Mouse (Mus musculus): Measurements from ENCODE around the gene Lce3d.

The Lce3d gene

DNA sequence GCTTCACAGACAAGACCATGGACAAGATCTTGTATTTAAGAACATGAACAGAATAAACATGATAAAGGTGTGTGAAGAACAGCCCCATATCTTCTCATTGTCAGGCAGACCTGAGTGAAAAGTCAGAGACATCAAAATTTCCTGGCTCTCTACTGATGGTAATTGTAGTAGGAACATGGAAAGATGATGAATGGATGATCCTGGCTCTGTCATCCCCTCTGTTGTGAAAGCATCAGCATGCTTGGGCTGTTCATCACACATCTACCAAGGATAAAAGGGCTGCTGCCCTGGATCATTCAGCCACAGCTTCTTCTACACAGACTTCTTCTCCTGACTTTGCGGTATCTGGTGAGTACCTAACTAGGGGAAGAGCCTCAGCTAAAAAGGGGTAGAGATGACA, at the start of gene Lce3d:
TSS of gene Lce3d (plus strand) at position 301 of the 400 bp plus-strand sequence.
- no peak for DNase-seq

GRCm38 (mm10) chr3:92907571-92907970, 49.6 kb upstream of the Lce3d start:
- no peak for DNase-seq

DNA sequence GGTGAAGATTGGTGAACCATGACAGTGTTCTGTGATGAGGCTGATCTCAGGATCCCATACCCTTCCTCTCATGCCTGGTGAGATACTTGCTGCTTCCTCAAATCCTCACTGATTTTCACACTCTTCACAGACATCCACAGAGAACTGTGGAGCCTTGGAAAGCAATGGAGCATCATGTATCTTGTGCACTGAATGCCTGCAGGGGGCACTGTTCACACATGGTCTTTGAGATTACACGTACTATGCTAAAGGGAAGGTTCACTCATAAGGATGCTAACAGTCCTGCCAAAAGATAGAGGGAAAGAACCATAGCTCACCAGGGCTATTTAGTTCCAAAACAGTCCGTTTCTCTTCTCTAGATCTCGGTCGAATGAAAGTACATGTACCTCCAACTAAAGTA, 36.8 kb upstream of the Lce3d start:
- no peak for DNase-seq

DNA sequence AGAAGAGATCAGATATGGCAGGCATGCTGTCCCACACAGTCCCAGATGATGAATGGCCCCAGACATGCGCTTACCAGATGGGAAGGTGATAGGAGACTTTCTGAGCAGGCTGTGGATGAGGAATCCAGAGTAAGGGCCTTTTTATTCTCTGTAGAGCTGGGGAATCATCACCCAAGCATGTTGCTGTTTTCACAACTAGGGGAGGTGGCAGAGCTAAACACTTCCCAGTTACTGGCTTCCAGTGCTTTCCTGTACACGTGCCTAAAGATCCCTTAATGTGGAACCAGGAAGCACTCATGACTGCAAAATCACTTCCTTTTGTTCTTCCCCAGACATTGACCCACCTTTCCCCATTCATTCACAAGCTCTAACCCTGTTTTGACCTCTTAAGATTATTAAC, 31.1 kb upstream of the Lce3d start, which contains the start of gene Lce3a:
TSS of gene Lce3a (minus strand) at position 101 of the 400 bp plus-strand sequence.
- no peak for DNase-seq

DNA sequence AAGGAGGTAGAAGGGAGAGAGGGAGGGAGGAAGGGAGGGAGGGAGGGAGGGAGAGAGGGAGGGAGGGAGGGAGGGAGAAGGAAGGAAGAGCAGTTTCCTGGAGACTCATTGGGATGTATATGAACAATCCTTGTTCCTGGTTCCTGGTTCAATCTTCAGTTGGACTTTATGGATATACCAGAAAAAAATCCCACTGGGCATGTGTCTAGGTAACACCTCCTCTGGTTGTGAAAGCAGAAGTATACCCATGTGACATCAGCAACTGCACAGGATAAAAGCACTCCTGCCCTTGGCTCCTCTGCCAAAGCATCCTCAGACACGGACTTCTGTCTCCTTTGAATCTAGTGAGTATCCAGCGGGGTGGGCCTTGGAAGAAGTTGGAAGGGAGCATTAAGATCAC, 24.5 kb upstream of the Lce3d start, which contains the start of gene Lce3b:
TSS of gene Lce3b (plus strand) at position 301 of the 400 bp plus-strand sequence.
- no peak for DNase-seq

DNA sequence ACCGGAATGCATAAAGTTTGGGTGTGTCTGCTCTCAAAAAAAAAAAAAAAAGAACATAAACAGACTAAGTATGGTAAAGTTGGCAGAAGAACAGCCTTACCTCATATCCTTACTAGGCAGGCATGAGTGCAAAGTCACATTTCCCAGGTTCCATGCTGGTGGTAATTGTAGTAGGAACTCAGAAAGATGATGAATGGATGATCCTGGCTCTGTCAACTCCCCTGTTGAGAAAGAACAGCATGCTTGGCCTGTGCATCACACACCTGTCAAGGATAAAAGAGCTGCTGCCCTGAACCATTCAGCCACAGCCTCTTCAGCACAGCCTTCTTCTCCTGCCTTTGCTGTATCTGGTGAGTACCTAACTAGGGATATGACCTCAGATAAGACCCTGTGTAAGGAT, 13.0 kb upstream of the Lce3d start, which contains the start of gene Lce3c:
TSS of gene Lce3c (plus strand) at position 301 of the 400 bp plus-strand sequence.
- DNase-seq, result no peak

GRCm38 (mm10) chr3:92966761-92967160, 9.6 kb downstream of the Lce3d start, which contains the start of gene Lce3e:
Gene Lce3e (plus strand): TSS chr3:92967061.
- no peak for DNase-seq

DNA sequence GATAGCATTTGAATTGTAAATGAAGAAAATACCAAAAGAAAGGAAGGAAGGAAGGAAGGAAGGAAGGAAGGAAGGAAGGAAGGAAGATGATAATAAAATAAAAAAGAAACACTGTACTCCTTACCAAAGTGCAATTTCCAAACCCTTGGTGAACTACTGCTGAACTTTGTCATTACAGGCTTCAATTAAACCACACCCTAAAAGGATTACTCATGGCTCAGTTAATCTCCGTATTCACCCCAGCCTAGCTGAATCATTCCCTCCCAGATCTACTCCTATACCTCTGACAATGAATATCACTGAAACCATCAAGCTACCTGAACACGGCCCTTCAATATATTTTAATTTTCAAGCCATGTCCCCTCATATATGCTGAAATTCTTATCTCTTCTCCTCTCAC, 21.3 kb downstream of the Lce3d start:
- DNase-seq, result no peak

- DNase-seq, result no peak
Observed at GRCm38 (mm10) chr3:92991926-92992325, 34.7 kb downstream of the Lce3d start, which contains the start of gene Lce3f. Gene Lce3f (plus strand): TSS chr3:92992226.

- no peak for DNase-seq
Observed at GRCm38 (mm10) chr3:92998691-92999090, 41.5 kb downstream of the Lce3d start.

DNA sequence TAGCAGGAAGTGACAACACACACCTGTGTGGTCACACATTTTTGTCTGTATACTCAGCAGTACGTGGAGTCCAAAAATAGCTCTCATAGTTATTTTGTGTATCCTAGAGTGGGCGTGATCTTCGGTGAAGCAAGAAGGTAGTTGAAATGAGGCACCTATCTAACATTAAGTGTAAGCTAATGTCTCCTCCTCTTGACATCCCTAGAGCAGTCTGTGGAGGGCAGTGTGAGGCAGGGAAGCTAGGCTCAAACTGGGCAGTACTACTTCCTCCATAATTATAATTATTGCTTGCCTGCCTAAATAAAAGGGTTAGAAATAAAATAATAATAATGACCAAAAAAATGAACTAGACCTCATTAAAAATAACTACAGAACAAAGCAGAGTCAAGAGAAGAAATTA, 43.4 kb downstream of the Lce3d start:
- DNase-seq, result no peak

DNA sequence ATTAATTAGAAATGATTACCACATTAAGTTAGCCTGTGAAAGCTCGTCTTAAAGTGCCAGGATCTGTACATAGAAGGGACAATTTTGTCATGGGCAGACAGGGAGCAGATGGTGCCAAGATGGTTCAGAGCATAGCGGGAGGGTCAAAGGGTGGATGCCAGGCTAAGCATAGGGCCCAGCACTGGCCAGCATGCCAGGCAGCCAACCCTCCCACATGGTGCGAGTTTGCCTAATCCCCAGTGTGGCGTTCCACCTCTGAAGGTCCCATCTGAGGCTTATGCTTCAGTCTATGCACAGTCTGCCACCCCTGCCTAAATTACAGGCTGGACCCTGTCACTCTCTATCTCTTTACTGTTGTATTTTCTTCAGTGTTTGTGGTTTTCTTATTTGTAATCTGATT, 45.7 kb downstream of the Lce3d start:
- DNase-seq, result no peak
